Mouse (Mus musculus) left cerebral cortex, adult 9 months (tissue): ENCODE results near the gene Uncx.

Experiments used
- DNase-seq, 2 experiments: peaks; one replicate each; pipeline ENCODE4 v3.0.0; 2022; ENCODE audit warnings: low spot score in 2 of 2

The Uncx gene

DNA sequence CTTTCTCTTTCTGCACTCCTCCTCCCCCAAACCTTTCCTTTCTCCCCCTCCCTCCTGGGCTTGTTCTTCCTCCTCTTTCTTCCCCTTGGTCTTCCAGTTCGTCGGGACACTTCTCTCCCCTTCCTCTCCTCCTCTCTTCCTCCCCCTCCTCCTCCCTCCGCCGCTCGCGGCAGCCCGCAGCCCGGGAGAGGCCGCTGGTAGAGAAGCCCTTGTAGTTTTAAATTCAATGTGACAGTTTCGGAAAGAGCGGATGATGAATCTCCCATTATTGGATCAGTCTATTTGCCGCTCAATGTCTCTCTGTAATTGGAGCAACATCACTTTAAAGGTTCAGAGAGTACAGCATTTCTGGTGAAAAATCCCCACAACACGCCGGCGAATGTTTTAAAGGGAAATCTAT lies at the start of gene Uncx:
Gene Uncx (plus strand): TSS at position 281 of the 400 bp plus-strand sequence.
- DNase-seq: no peak

DNA sequence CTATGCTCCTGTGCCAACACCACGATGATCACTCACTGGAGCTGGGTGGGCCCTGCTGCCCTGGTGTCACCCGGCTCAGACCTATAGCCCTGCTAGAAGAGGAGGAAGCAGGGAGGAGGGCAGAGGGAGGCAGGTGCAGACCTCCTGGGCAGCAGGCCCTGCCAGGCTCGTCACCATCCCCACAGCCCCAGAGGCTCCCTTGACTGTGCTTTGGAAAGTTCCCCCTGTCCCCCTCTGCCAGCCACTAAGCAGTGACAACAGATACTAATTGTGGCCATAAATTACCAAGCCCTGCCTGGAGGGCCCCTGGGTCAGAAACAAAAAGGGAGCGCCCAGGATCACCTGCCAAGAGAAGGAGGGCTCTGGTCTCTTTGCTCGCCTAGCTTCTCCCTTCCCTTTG lies 49.6 kb upstream of the Uncx start:
- DNase-seq: no peak

DNA sequence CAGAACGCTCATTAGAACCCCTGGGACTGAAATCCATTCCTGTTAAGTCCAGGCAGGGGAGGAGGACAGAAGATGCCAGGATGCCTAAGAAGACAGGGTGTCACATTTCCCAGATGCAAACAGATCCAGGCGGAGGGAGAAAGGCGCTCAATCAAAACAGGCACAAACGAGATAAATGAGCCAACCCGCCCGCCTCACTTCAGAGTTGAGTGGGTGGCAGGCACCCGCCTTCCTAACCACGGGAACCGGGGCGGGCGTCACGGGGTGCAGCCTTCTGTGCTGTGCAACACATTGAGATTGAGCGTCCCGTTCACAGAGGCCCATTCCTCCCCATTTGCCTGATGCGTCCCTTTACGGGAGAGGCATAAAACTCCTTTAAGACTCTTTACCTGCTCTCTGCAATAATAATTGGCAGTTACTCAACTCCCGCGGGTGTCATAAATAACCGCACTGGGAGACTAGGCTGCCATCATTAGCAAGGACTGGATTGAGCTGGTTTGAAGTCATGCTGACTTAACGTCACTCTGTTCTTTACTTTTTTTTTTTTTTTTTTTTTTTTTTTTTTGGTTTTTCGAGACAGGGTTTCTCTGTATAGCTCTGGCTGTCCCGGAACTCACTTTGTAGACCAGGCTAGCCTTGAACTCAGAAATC lies 48.1 kb upstream of the Uncx start:
- peak in 1 of 2 experiments; percentile 34 for DNase-seq

DNA sequence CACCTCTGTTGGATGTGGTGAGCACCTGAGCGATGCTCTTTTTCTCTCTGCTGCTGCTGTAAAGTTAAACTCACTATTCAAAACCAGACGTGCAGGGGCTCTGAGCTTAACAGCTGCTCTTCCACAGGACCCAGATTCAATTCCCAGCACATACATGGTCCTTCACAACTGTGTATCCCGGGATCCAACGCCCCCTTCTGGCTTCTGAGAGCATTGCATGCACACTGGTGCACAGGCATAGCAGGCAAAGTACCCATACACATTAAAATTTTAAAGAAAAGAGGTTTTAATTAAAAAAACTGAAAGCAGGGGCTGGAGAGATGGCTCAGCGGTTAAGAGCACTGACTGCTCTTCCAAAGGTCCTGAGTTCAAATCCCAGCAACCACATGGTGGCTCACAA lies 46.4 kb upstream of the Uncx start:
- DNase-seq: no peak

DNA sequence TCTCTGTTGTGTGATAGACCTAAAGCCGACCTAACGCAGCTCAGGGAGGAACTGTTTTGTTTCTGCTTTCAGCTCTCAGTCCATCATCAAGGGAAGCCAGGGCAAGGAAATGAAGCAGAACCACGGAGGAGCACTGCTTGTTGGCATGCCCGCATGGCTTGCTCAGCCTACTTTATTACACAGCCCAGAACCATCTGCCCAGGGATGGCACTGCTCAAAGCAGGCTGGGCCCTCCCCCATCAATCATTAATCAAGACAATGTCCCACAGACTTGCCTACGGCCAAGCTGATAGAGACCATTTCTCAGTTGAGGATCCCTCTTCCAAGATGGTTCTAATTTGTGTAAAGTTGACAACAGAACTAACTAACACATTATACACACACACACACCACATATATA lies 44.5 kb upstream of the Uncx start:
- DNase-seq: no peak

DNA sequence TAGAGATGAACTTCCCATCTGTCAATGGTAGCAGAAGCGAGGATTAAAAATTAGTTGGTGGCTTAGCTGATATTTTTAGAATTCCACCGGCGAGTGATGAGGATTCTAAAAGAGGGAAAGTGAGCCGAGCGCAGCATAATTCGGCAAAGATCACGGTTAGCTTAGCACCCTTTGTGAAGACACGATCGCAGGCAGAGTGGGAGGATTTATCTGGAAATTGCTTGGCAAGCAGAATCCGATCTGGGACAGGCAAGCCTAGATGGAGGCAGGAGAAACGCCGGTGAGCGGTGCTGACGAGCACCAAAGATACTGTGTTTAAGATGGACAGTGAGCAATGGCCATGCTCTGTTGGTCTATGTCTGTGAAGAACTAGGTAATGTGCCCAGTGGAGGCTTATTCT lies 41.0 kb upstream of the Uncx start:
- peak; percentile 40 to 43 for DNase-seq

DNA sequence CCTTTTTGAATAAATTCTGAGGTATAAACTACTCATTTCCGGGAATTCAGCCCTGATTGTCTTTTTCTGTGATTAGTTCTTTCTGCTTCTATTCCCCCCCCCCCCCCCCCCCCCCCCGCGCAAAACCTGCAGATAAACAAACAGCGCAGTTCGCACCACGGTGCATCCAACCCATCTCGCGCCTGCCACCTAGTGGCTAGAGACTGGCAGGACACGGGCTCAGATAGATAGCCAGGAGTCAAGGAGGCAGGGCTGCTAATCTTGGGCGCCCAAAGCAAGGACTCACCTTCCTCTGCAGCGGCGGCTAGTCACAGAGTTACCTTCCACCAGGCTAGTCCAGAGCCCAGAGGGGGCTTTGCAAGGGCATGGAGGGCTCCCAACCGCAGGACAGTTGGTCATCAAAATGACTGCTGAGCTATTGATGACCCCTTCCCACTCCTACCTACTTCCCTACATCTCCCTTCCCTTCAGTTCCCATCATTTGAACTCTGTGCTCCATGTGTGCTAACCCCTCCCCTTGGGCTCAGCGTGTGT lies 38.2 kb upstream of the Uncx start:
- DNase-seq: peak in 1 of 2 experiments; percentile 81

DNA sequence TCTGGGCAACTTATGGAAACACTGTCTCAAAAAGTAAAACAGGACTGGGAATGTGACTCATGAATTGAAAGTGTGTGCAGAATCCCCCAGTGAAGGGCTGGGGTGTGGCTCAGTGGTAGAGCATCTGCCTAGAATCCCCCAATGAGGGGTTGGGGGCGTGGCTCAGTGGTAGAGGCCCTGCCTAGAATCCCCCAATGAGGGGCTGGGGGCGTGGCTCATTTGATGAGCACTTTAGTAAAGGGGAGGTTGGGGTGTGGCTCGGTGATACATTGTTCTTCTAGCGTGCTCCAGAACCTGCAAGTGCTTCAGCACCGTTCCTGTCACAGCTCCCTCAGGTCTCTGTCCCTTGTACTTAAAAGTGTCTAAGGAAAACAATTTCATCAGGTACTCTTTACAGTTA lies 37.1 kb upstream of the Uncx start:
- DNase-seq: no peak

DNA sequence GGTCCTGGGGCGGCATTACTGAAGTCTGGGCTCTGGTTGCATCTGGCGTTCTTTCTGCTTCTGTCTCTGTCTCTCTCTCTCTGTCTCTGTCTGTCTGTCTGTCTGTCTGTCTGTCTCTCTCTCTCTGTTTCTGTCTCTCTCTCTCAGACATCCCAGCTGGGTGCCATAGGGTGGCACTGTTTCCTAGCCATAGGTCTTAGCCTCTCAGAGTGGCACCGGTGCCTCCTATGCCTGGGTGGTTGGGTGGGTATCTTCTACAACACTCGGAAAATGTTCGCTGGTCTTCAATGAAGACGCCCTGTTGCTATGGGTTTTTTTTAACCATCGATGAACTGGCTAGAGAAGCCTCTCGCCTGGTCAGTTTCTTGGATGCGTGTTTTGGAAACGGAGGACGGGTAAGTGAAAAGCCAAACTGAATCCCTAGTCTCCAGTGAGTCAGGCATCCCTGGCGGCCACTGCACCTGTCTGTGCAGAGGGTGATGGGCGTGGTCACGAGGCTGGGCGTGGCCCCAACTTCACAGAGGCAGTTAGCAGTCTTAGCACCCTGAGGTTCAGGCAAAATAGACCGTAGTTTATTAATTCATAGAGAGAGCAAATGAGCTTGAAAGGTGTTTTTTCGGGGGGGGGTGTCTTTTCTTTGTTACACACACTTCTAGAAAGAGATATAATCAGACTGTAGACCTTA lies 32.5 kb upstream of the Uncx start:
- DNase-seq: no peak

DNA sequence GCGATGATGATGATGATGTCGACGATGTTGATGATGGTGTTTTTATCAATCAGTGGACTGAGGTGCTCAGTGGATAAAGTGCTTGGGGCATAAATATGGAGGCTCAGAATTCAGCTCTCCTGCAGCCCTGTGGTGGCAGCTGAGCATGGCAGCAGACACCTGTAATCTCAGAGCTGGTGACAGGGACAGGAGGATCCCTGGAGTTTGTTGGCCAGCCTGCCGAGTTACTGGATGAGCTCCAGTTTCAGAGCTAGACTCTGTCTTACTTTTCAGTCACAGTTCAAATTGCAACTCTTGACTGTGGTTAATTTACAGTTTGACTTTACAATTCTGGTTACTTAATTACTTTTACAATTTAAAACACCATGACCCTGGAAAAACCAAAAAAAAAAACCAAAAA lies 31.1 kb upstream of the Uncx start:
- no peak for DNase-seq

DNA sequence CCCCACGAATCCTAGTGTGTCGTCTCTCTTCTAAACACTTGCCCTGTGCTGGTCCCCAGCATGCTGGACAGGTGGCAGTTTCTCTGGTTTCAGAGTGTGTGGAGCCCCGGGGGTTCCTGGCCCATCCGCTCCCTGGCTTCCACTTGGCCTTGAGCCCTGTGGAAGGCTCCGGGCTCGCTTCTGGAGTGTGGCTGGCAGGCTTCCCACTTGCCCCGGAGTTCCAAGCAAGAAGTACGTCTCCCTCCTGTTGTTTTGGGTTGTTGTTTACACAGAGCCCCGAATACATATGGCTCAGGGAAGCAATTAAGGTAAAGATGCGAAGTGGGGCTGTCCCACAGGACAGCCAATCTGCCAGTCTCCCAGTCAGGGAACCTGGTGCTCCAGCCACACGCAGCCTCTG lies 27.0 kb upstream of the Uncx start:
- DNase-seq: no peak

DNA sequence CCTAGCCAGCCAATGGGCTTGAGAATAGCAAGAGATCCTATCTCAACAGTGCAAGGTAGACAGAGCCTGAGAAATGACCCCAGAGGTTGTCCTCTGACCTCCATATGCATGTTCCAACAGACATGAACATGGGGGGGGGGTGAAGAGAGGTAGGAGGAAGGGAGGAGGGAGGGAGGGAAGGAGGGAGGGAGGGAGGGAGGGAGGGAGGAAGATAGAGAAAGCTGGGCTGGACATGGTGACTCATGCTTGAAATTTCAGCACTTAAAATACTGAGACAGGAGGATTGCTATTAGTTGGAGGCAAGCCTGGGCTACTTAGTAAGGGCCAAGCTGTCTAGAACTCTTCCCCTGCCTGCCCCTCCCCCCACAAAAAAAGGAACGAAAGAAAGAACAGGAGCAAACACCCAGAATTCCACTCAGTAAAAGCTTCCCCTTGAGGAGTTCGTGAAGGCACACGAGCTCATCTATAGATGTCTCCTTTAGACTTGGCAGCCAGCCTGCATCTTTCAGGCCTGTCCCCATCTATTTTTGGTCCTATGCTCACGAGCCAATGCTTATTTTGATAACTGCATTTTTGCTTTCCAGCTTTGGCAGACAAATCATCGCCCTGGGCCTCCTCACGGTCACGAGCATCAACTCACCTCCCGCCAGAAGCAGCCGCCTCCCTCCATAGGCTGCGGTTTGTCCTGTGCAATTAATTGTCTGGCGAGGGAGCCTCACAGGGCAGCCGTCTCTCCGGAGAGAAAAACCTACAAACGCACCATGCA lies 23.0 kb upstream of the Uncx start:
- DNase-seq: no peak

DNA sequence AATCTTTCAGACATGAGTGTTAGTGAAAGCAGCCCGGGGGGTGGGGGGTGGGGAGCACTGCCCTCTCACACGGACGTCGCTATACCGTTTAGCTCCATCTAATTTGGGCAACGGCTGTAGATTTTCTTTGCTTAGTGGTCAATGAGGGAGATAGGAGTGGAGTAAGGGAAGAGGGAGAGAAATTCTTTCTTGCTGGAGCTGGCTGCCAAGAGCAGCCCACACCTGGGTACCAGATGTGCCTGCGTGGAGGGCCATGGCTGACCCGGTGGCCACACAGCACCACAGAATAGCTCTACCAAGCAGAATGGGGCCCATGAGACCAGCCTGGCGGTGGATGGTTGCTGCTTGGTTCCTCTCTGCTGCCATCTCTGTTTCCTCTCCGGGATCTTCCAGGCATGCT lies 21.3 kb upstream of the Uncx start:
- no peak for DNase-seq

DNA sequence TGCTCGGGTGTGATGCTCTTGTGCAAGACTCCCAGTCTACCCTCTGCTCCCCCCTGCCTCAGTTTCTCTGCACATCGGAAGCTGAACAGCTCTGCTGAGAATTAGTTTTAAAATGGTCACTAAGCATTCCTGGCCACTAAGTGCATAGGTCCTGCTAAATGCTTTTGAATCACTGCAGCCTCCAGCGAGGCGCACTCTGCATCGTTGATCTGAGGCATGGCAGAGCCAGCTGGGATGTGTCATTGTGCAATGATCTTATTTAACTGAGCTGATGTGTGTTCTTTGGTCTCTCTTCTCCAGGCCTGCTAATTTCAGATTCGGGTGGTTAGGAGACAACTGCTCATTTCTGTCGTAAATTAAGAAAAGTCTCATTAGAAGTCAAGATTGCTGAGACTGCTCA lies 14.4 kb upstream of the Uncx start:
- DNase-seq: no peak

DNA sequence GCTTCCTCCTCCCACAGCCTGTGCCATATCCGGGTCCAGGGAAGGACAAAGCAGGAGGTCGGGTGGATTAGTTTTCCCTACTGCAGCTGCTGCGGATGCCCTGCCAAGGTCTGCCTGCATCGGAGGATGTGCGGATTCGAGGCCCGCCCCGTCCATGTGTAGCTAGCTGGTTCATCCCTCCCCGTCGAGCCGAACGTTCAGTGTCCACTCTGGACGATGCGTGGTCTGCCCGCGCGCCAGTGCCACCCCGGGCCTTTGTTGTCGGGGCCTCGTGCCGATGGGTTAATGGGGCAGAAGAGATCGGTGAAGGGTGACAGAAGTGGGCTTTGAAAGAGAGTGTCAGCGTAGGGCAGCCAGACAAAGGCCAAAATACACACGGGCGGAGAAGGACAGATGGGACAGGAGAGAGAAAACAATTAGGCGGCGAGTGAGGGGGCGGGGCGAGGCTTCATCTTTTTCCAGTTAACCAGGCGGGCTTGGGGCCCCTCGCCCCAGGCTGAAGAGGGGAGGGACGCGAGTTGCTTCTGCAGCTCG lies 7.8 kb upstream of the Uncx start:
- no peak for DNase-seq

DNA sequence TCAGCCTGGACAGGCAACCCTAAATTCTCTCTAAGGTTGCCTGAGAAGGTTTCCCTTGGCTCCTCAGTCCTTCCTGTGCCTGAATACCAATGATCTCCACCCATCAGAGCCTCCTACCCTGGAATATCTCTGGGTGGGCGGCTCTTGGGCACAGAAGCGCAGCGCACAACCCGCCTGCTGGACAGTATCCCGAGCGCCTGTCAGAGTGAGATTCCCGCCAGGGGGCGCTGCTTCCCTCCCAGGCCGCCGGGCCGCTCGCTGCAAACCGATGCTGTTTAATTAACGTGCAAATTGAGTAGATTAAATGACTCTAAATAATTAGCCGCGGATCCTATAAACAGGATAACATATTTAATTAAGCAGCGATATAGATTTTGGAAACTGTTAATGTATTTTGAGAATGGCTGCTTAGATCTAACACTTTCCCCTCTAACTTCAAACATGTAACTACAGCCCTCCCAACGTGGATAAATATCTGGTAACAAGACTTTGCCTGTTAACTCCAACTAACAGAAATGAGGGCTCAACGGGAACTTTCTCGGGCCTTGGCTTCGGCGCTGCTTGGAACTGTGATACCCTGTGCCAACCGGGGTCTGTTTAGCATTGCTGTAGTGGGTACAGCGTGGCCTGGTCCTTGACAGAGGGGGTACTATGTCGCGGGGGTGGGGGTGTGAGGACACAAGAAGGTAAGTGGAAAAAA lies 6.9 kb upstream of the Uncx start:
- DNase-seq: peak in 1 of 2 experiments; percentile 50

DNA sequence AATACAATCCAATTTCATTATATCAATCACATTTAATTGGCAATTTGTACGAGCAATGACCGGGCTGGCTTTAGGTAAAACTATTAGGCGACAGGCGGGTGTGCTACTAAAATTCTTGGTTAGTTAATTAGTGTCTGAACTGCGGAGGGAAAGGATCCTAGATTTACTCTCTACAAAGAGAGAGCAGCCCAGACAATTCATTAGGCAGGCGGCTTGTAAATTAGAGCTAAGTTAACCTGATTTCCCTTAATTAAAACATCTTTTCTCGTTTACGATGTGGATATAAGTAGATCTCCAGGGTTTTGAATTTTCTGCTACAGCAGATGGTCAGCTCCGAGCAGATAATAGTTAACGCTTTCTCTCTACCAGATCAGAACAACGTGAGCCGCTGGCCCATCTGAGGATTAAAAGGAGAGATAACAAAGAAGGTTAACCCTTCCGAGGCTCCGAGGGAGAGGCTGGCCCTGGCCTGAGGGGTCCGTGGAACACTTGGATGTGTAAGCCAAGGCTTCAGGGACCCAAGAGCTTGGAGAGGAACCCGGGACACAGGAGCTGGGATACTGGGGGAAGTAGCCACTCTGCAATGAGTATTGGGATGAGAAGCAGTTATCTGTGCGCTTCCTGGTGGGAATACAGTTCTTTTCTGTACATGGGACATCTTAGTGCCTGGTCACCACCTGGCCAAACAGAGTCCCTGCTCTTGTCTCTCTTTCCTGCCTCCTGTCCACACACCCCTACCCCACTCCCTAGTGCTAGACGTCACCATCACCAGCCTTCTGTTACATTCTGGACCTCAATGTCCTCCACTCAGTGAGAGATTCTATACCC lies 6.2 kb upstream of the Uncx start:
- DNase-seq: no peak

DNA sequence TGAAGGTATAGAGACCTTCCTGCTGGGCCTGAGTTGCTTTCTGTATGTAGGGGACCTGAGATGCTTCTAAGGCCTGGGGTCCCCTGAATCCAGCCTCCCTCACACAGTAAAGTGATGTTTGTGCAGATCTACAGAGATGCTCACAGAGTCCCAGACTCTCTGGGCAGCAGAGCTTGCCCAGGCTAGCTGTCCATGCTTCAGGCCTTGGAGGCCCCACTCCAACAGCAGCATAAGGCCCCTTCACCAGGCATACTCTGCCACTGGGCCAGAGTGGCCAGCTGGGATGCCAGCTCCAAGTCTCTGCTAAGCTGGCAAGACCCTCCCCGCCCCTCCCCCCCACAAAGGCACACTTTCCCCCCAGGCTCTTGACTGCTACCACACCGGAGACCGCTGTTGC lies 5.6 kb upstream of the Uncx start:
- no peak for DNase-seq

DNA sequence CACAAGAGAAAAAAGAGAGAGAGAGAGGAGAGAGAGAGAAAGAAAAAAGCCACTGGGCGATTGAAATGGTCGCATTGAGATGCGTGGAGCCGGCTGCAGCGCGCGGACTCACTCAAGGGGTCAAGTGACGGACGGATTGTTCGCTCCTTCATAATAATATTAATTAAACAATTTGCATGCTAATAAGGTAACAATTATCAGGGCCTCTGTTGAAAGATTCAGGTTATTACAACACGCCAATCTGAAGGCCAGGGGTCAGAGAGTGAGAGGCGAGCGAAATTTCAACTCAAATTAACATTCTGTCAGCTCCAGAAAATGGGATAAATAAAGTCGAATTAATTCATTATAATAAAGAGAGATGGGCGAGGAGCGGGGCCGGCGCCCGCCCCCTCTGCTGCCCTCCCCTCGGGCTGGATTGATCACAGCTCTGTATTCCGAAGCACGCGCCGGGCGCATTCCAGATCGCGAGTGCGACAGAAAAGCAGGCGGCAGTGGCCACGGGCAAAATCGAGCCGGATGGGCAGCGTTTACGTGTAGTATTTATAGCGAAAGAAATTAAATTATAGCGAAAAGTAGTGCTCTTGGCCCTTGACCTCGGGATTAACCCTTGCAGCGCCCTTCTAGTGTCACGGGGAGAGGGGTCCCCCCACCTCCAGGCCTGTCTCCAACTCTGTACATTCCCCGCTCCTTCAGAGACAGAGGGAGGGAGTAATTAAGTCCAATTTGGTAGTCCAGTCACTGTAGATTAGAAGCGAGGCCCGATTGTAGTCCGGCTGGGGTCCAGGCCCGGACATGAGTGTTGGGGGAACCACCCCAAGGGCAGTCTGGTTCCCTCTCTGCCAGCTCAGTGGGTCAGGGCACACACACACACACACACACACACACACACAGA lies 1.9 kb upstream of the Uncx start:
- DNase-seq: no peak

DNA sequence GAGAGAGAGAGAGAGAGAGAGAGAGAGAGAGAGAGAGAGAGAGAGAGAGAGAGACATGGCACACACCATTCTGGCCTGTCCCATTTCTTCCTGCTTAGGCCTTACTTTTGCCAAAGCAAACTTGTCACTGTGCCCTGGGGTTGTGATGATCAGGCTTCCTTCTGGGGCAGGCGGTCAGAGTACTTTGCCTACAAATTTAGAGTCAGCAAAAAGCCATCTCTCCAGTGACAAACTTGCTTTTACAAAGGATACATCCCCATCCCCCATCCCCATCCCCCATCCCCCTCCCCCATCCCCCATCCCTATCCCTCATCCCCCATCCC lies 1.3 kb upstream of the Uncx start:
- no peak for DNase-seq
